Mouse (Mus musculus) kidney, embryonic 14.5 days (tissue): ENCODE measurements around the gene Cngb1. TPM values are rescaled to one million over a fixed set of nuclear protein-coding genes. Genes with fewer than 3 reads are reported as not detected.

Experiments
- ATAC-seq: fragments of 200-750 bp; cut with Nextera tagmentation; 2 replicates; pipeline ENCODE4 v1.8.0; 2017; ENCODE audit warnings: moderate number of reproducible peaks, mild to moderate bottlenecking, moderate TSS enrichment, moderate library complexity; ENCODE audit not compliant: low FRiP score, low TSS enrichment
- H3K27ac ChIP-seq: fragments of 300-500 bp; sonication (generic); 2 replicates; pipeline ENCODE4 v1.5.1; 2014; ENCODE audit warnings: low read depth, mild to moderate bottlenecking, low read length, moderate library complexity, mixed read lengths
- H3K27me3 ChIP-seq: fragments of 300-500 bp; sonication (generic); 2 replicates; pipeline ENCODE4 v1.6.1; 2014; ENCODE audit warnings: mild to moderate bottlenecking, low read length; ENCODE audit not compliant: control insufficient read depth, insufficient read depth
- H3K36me3 ChIP-seq: fragments of 300-500 bp; sonication (generic); 2 replicates; pipeline ENCODE4 v1.6.1; 2014; ENCODE audit warnings: low read length, mixed read lengths; ENCODE audit not compliant: control insufficient read depth, insufficient read depth
- H3K4me1 ChIP-seq: fragments of 300-500 bp; sonication (generic); 2 replicates; pipeline ENCODE4 v1.6.1; 2014; ENCODE audit warnings: low read length, mixed read lengths; ENCODE audit not compliant: control insufficient read depth, insufficient read depth
- H3K4me2 ChIP-seq: fragments of 300-500 bp; sonication (generic); replicated peaks from 2 replicates; pipeline ENCODE4 v1.6.1; 2014; ENCODE audit warnings: low read depth, mild to moderate bottlenecking, low read length
- H3K4me3 ChIP-seq: fragments of 300-500 bp; sonication (generic); 2 replicates; pipeline ENCODE4 v1.5.1; 2014; ENCODE audit warnings: mild to moderate bottlenecking, low read length
- H3K9ac ChIP-seq: fragments of 300-500 bp; sonication (generic); 2 replicates; pipeline ENCODE4 v1.6.1; 2014; ENCODE audit warnings: low read depth, mild to moderate bottlenecking, low read length, moderate library complexity
- H3K9me3 ChIP-seq: fragments of 300-500 bp; sonication (generic); 2 replicates; pipeline ENCODE4 v1.6.1; 2016; ENCODE audit warnings: low read length; ENCODE audit not compliant: control insufficient read depth
- WGBS: fragments of 180-500 bp; shearing (Covaris S2); extraction: QIAGEN DNeasy Blood & Tissue Kit; methylation state at CpG from one replicate; pipeline ENCODE4 v1.1.7; 2014; 5-methylcytosine and 5-hydroxymethylcytosine counted together
- polyA plus RNA-seq: library from polyadenylated mRNA; unstranded; fragments of >200 nt; fragmentation: Nextera tagmentation; extraction: Ambion mirVana; gene quantifications from 2 replicates; pipeline ENCODE4 v1.2.1, GENCODE M21; 2014

The Cngb1 gene
- polyA plus RNA-seq: 0.60 and 1.2 TPM in 2 replicates

DNA sequence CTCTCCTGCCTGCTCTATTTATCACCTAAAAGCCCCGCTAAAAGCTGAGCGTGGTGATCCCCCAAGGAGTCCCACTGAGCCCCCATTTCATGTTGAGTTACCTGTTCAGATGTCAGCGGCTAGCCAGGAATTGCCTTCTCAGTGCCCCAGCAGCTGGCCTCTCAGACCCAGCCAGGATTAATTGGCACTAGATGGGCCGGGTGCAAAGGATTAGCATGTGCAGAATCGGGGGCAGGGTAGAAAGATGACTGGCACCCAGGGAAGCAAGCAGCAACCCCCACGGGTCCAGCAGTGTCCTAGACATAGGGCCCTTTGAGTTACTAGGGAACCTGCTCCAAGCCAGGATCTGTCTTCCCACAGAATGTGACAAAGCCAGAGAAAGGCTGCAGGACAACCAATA, at the start of gene Cngb1:
TSS of gene Cngb1 (minus strand) at position 155 of the 400 bp plus-strand sequence.
- H3K9me3 ChIP-seq: no peaks in the 10 kb centered on the region
- H3K4me2 ChIP-seq: no peak within 1 kb of the TSS
- H3K4me1 ChIP-seq: no peaks in the 10 kb centered on the region
- H3K9ac ChIP-seq: no peak within 1 kb of the TSS
- H3K27ac ChIP-seq: no peak within 1 kb of the TSS
- no peak for ATAC-seq
- 54% methylated on average over 6 of the region's 6 CpGs for WGBS
- no peaks in the 10 kb centered on the region for H3K36me3 ChIP-seq
- H3K27me3 ChIP-seq: no peaks in the 10 kb centered on the region
- H3K4me3 ChIP-seq: no peak within 1 kb of the TSS

DNA sequence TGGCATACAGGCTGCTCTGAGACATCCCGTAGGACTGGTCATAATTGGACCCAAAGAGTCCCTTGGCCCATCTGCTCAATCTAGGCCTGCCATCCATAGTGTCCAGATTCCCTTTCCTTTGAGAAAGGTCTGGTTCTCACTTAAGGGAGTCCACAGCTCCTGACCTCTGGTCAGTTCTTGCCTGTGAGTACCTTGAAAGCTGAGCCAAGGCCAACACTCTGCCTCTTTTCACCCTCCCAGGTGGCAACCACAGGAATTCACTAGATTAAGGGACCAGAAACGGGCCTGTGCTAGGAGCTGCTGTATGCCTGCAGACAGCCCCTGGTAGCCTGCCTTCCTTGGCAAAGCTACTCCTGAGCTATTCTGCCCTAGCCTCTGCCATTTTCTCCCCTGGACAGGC, 48.2 kb upstream of the Cngb1 start:
- no peak for ATAC-seq
- no peak overlapping the region for H3K4me2 ChIP-seq
- H3K9ac ChIP-seq: no peak overlapping the region
- H3K36me3 ChIP-seq: no peaks in the 10 kb centered on the region
- 88% methylated on average over 2 of the region's 2 CpGs for WGBS
- H3K4me1 ChIP-seq: peaks cover 12% of the 10 kb centered on the region; the same call in 1 of the 2 replicates
- H3K27me3 ChIP-seq: peaks cover 5% of the 10 kb centered on the region; the same call in 1 of the 2 replicates
- H3K4me3 ChIP-seq: no peak overlapping the region
- no peak overlapping the region for H3K27ac ChIP-seq
- H3K9me3 ChIP-seq: no peaks in the 10 kb centered on the region

DNA sequence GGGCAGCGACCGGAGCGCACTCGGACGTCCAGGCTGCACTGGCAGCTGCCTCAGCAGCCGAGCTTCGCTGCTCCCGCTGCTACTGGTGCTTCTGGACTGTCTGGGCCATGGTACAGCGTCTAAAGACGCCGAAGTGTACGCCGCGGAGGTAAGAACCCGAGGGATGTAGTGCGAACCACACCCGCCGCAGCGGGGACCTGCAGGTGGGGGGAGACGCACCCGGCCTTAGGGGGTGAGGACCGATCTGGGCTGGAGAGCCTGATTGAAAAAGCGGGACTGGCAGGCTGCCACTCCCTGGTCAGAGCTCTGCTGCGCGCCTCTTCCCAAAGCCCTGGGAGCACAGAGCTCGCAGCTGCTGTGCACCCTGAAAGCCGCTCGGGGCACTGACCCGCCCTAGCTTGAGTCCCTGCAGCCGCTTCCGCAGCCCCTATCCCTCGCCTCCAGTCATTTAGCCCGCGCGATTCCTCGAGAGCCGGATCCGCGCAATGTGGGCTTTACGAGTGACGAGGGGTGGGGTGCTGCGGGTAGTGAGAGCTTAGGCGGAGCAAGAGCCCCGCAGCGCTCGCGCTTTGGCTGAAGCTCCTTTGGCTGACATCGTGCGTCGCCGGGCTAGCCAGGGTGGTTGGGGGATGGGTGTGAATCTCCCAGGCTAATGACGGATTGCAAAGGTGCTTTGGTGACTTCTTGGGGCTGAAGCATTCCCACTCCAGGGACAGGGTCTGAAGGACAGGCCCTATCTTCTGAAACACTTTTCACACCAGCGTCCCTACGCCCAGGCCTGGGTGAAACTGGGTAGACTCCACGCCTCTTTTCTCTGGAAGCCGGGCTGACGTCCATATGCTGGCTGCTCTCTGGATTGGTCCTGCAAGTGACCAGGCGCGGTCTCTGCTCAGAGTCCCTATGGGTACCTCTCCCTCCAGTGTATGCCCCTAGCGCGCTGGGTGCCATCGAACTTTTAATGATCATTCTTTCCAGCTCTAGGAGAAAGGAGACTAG, 46.8 kb upstream of the Cngb1 start:
- Histone ChIP-seq H3K4me1 (peaks cover 7% of the 10 kb centered on the region; the same call in 1 of the 2 replicates), H3K36me3 (no peaks in the 10 kb centered on the region), H3K9me3 (no peaks in the 10 kb centered on the region), H3K4me2 (peak overlapping the region; percentile 99), H3K9ac (peak overlapping the region; percentile 83), H3K27ac (peak overlapping the region; percentile 65; the same call in 1 of the 2 replicates), H3K27me3 (peaks cover 5% of the 10 kb centered on the region; the same call in 1 of the 2 replicates), H3K4me3 (peak overlapping the region; percentile 80)
- peak; percentile 56 for ATAC-seq
- WGBS: 3% methylated on average over 62 of the region's 62 CpGs

DNA sequence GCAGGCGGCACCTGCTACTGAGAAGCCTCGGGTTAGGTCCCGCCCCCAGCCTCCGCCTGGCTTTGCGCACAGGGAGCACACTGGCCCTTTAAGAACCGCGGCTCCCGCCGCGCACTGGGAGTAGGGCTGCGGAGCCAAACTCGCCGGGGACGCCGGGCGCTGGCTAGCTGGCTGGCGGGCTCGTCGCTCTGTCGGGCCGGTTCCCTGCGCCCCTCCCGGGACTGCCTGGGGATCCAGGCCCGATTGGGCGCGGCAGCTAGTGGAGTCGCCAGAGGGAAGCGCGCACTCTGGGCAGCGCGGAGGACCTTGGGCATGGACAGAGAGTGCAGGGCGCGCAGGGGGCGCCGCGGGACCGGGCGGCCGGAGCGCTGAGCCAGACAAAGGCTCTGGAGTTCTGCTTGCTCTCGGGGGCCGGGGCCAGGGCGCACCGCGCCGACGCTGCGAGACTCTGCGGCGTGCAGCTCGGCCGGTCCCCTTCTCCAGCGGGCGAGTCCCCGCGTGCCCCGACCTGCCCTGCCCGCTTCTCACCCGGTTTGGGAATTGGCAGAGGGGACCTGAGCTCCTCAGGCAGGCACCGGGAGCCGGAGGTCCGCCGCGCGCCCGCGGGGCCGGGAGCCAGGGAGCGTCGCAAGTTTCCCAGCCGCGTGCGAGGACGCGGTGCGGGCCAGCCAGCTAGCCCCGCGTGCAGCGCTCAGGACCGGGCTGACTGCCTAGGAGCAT, 45.9 kb upstream of the Cngb1 start, which contains the start of gene Mmp15:
TSS of gene Mmp15 (plus strand) at position 118 of the 720 bp plus-strand sequence.
- peaks cover 7% of the 10 kb centered on the region; the same call in 1 of the 2 replicates for H3K4me1 ChIP-seq
- H3K36me3 ChIP-seq: no peaks in the 10 kb centered on the region
- H3K27ac ChIP-seq: peak within 1 kb of the TSS; percentile 65
- peak within 1 kb of the TSS; percentile 99 for H3K4me2 ChIP-seq
- ATAC-seq: peak; percentile 81
- H3K4me3 ChIP-seq: peak within 1 kb of the TSS; percentile 80
- WGBS: under 1% methylated on average over 62 of the region's 80 CpGs
- H3K27me3 ChIP-seq: peaks cover 5% of the 10 kb centered on the region; the same call in 1 of the 2 replicates
- no peaks in the 10 kb centered on the region for H3K9me3 ChIP-seq
- H3K9ac ChIP-seq: peak within 1 kb of the TSS; percentile 83

DNA sequence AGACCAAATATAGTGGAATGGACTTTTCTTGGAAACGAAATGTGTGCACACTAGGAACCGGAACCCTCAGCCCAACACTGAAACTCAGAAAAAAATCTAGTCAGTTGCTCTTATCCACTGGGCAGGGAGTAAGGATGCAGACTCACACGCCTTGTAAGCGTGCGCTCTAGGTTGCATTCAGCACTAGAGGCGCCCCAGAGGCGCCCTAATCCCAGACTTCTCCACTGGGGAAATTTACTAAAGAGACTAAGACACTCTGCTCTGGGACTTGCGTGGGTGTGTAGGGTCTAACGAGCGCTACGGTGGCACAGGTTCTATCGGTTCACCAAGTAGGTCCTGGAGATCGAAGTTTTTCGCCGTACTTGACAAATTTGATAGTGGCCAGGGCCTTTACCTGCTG, 45.1 kb upstream of the Cngb1 start:
- peak; percentile 25; the same call in 1 of the 2 replicates for ATAC-seq
- peaks cover 5% of the 10 kb centered on the region; the same call in 1 of the 2 replicates for H3K27me3 ChIP-seq
- H3K27ac ChIP-seq: no peak overlapping the region
- H3K36me3 ChIP-seq: no peaks in the 10 kb centered on the region
- H3K9ac ChIP-seq: no peak overlapping the region
- 2% methylated on average over 15 of the region's 15 CpGs for WGBS
- peak overlapping the region; percentile 99 for H3K4me2 ChIP-seq
- peaks cover 12% of the 10 kb centered on the region for H3K4me1 ChIP-seq
- peak overlapping the region; percentile 80 for H3K4me3 ChIP-seq
- no peaks in the 10 kb centered on the region for H3K9me3 ChIP-seq

DNA sequence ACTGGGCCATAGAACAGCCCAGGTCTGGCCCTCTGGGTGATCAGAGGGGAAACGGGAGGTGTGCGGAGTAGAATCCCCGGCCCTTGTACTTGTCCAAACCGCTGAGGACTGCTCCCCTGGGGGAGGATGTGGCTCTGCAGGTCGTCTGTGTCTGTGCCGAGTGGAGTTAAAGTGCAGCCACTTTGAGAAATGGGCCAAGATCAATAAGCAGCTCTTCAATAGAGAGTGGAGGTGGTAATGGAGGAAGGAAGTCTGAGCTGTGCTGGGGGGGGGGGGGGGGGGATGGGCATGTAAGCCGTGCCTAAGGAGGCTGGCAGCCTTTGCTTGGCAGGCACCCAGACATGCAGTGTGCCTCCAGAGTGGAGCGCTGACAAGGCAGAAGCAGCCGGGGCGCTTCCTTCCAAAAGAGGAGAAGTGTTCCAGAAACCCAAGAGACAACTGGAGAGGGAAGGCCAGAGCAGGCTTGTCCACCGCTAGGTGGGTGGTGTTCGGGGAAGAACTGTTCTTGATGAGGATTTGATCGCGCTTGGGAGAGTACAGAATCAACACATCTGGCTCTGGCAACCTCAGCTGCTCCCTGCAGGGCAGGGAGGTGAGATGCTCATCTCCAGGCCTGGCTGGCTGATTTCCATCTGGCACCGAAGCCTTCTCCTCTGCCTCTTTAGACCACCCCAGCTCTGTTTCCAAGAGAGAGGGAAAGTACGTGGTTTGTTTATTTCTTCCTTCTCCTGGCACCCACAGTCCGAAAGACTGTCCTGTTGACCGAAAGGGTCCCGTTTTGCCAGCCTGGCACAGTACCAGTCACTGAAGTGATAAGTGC, 42.6 kb upstream of the Cngb1 start:
- WGBS: 67% methylated on average over 19 of the region's 19 CpGs
- H3K27ac ChIP-seq: no peak overlapping the region
- peaks cover 3% of the 10 kb centered on the region; the same call in 1 of the 2 replicates for H3K36me3 ChIP-seq
- no peak overlapping the region for H3K4me3 ChIP-seq
- ATAC-seq: no peak
- peaks cover 12% of the 10 kb centered on the region for H3K4me1 ChIP-seq
- no peak overlapping the region for H3K4me2 ChIP-seq
- H3K9me3 ChIP-seq: no peaks in the 10 kb centered on the region
- no peak overlapping the region for H3K9ac ChIP-seq
- H3K27me3 ChIP-seq: peaks cover 5% of the 10 kb centered on the region; the same call in 1 of the 2 replicates

DNA sequence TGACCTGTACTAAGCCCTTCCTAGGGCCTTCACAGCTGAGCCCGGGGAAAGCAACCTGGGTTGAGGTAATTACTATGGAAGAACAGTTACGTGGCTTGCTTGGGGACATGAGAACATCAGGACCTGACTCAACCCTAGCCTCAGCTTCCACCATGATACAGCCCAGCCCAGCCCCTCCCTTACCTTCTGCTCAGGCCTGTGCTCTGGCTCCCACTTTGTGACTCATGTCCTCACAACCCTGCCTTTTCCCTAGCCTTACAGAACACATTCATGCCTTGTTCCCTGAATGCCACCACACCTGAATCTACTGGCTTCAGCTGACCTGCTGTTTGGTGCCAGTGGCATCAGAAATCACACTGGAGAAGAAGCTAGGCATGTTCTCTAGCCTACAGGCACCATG, 42.0 kb upstream of the Cngb1 start:
- H3K4me2 ChIP-seq: no peak overlapping the region
- no peak for ATAC-seq
- H3K4me1 ChIP-seq: peaks cover 7% of the 10 kb centered on the region; the same call in 1 of the 2 replicates
- peaks cover 3% of the 10 kb centered on the region; the same call in 1 of the 2 replicates for H3K27me3 ChIP-seq
- H3K9me3 ChIP-seq: no peaks in the 10 kb centered on the region
- peaks cover 6% of the 10 kb centered on the region; the same call in 1 of the 2 replicates for H3K36me3 ChIP-seq
- H3K9ac ChIP-seq: no peak overlapping the region
- 94% methylated on average over 2 of the region's 2 CpGs for WGBS
- no peak overlapping the region for H3K4me3 ChIP-seq
- H3K27ac ChIP-seq: no peak overlapping the region
